Mouse (Mus musculus): ENCODE results near the gene Jun.

- no peak for TF ChIP-seq POLR2A (IDR thresholded peaks at IDR 0.05; ENCODE audit: low read depth, low read length)
- no peak for TF ChIP-seq CTCF (conservative IDR thresholded peaks at IDR 0.05; ENCODE audit: insufficient read depth, insufficient read length, low read depth, low read length)
These were observed 47.4 kb upstream of the Jun start for GRCm38 (mm10) chr4:95099373-95099772.

Data from kidney, adult 2 months (tissue).